Mouse (Mus musculus): ENCODE measurements around the gene 1700020N01Rik.

Gene 1700020N01Rik

GRCm38 (mm10) chr10:21592896-21593380 is at the start of gene 1700020N01Rik:
Gene 1700020N01Rik (plus strand): TSS chr10:21593145.
- no peak for DNase-seq (ENCODE audit: low spot score in 2 of 2)

GRCm38 (mm10) chr10:21543576-21544278 is 49.2 kb upstream of the 1700020N01Rik start:
- DNase-seq (ENCODE audit: low spot score in 2 of 2), result no peak

- no peak for DNase-seq (ENCODE audit: low spot score in 2 of 2)
Measured at GRCm38 (mm10) chr10:21544721-21545120, 48.2 kb upstream of the 1700020N01Rik start.

GRCm38 (mm10) chr10:21545446-21545845 is 47.5 kb upstream of the 1700020N01Rik start:
- DNase-seq (ENCODE audit: low spot score in 2 of 2), result no peak

GRCm38 (mm10) chr10:21548871-21549505 is 44.0 kb upstream of the 1700020N01Rik start:
- DNase-seq (ENCODE audit: low spot score in 2 of 2), result no peak

- no peak for DNase-seq (ENCODE audit: low spot score in 2 of 2)
Measured at GRCm38 (mm10) chr10:21552967-21553682, 39.8 kb upstream of the 1700020N01Rik start.

GRCm38 (mm10) chr10:21553683-21554035 is 39.3 kb upstream of the 1700020N01Rik start:
- DNase-seq (ENCODE audit: low spot score in 2 of 2), result no peak

- no peak for DNase-seq (ENCODE audit: low spot score in 2 of 2)
Measured at GRCm38 (mm10) chr10:21554896-21555580, 37.9 kb upstream of the 1700020N01Rik start.

- no peak for DNase-seq (ENCODE audit: low spot score in 2 of 2)
Measured at GRCm38 (mm10) chr10:21559769-21560168, 33.2 kb upstream of the 1700020N01Rik start.

GRCm38 (mm10) chr10:21561181-21561580 is 31.8 kb upstream of the 1700020N01Rik start:
- no peak for DNase-seq (ENCODE audit: low spot score in 2 of 2)

- no peak for DNase-seq (ENCODE audit: low spot score in 2 of 2)
Measured at GRCm38 (mm10) chr10:21563446-21563845, 29.5 kb upstream of the 1700020N01Rik start.

- DNase-seq (ENCODE audit: low spot score in 2 of 2), result no peak
Measured at GRCm38 (mm10) chr10:21564189-21564588, 28.8 kb upstream of the 1700020N01Rik start.

- no peak for DNase-seq (ENCODE audit: low spot score in 2 of 2)
Measured at GRCm38 (mm10) chr10:21566074-21566473, 26.9 kb upstream of the 1700020N01Rik start.

- DNase-seq (ENCODE audit: low spot score in 2 of 2), result no peak
Measured at GRCm38 (mm10) chr10:21571615-21572014, 21.3 kb upstream of the 1700020N01Rik start.

- peak in 1 of 2 experiments; percentile 35 for DNase-seq (ENCODE audit: low spot score in 2 of 2)
Measured at GRCm38 (mm10) chr10:21573713-21574112, 19.2 kb upstream of the 1700020N01Rik start.

- no peak for DNase-seq (ENCODE audit: low spot score in 2 of 2)
Measured at GRCm38 (mm10) chr10:21575806-21576378, 17.1 kb upstream of the 1700020N01Rik start.

- DNase-seq (ENCODE audit: low spot score in 2 of 2), result no peak
Measured at GRCm38 (mm10) chr10:21577798-21578197, 15.1 kb upstream of the 1700020N01Rik start.

GRCm38 (mm10) chr10:21581546-21581945 is 11.4 kb upstream of the 1700020N01Rik start:
- no peak for DNase-seq (ENCODE audit: low spot score in 2 of 2)

- DNase-seq (ENCODE audit: low spot score in 2 of 2), result no peak
Measured at GRCm38 (mm10) chr10:21587041-21587440, 5.9 kb upstream of the 1700020N01Rik start.

GRCm38 (mm10) chr10:21588007-21588852 is 4.7 kb upstream of the 1700020N01Rik start:
- DNase-seq (ENCODE audit: low spot score in 2 of 2), result no peak

- peak in 1 of 2 experiments; percentile 28 for DNase-seq (ENCODE audit: low spot score in 2 of 2)
Measured at GRCm38 (mm10) chr10:21600931-21601330, 8.0 kb downstream of the 1700020N01Rik start.
